Mouse (Mus musculus) limb, embryonic 14.5 days (tissue): ENCODE results near the gene Vps35l. TPM values are rescaled to one million over a fixed set of nuclear protein-coding genes. Genes with fewer than 3 reads are reported as not detected.

Experiments used
- ATAC-seq: fragments of 200-750 bp; cut with Nextera tagmentation; 2 replicates; pipeline ENCODE4 v1.8.0; 2017; ENCODE audit warnings: low read depth, moderate number of reproducible peaks, moderate TSS enrichment; ENCODE audit not compliant: low FRiP score
- DNase-seq: peaks from one replicate; pipeline ENCODE4 v3.0.0-alpha.2; 2015; ENCODE audit warnings: low spot score
- H3K27ac ChIP-seq: fragments of 300-500 bp; sonication (generic); replicated peaks from 2 replicates; pipeline ENCODE4 v1.5.1; 2014; ENCODE audit warnings: low read depth, mild to moderate bottlenecking, low read length, moderate library complexity, mixed read lengths
- H3K27me3 ChIP-seq: fragments of 300-500 bp; sonication (generic); 2 replicates; pipeline ENCODE4 v1.6.1; 2014; ENCODE audit warnings: low read length, mixed read lengths; ENCODE audit not compliant: control insufficient read depth, insufficient read depth
- H3K36me3 ChIP-seq: fragments of 300-500 bp; sonication (generic); 2 replicates; pipeline ENCODE4 v1.6.1; 2014; ENCODE audit warnings: mild to moderate bottlenecking, low read length, moderate library complexity, mixed read lengths; ENCODE audit not compliant: control insufficient read depth, insufficient read depth
- H3K4me1 ChIP-seq: fragments of 300-500 bp; sonication (generic); 2 replicates; pipeline ENCODE4 v1.6.1; 2014; ENCODE audit warnings: antibody characterized with exemption, low read length, mixed read lengths; ENCODE audit not compliant: control insufficient read depth, insufficient read depth
- H3K4me2 ChIP-seq: fragments of 300-500 bp; sonication (generic); replicated peaks from 2 replicates; pipeline ENCODE4 v1.6.1; 2014; ENCODE audit warnings: low read depth, mild to moderate bottlenecking, low read length, moderate library complexity; ENCODE audit not compliant: severe bottlenecking
- H3K4me3 ChIP-seq: fragments of 300-500 bp; sonication (generic); replicated peaks from 2 replicates; pipeline ENCODE4 v1.5.1; 2014; ENCODE audit warnings: low read length
- H3K9ac ChIP-seq: fragments of 300-500 bp; sonication (generic); 2 replicates; pipeline ENCODE4 v1.6.1; 2014; ENCODE audit warnings: mild to moderate bottlenecking, low read depth, low read length, moderate library complexity; ENCODE audit not compliant: severe bottlenecking
- H3K9me3 ChIP-seq: fragments of 300-500 bp; sonication (generic); 2 replicates; pipeline ENCODE4 v1.6.1; 2016; ENCODE audit warnings: low read length; ENCODE audit not compliant: control insufficient read depth
- POLR2A ChIP-seq: fragments of 200-500 bp; IDR thresholded peaks from 2 replicates; pipeline ENCODE4 v1.8.0; 2012; ENCODE audit warnings: inconsistent platforms, mild to moderate bottlenecking, moderate library complexity, borderline replicate concordance; ENCODE audit not compliant: insufficient read depth, insufficient read length; ENCODE audit errors: extremely low read depth
- WGBS: fragments of 180-500 bp; shearing (Covaris S2); extraction: QIAGEN DNeasy Blood & Tissue Kit; methylation state at CpG from one replicate; pipeline ENCODE4 v1.1.7; 2014; 5-methylcytosine and 5-hydroxymethylcytosine counted together
- polyA plus RNA-seq, 2 experiments: library from polyadenylated mRNA; depleted of rRNA in 1 of 2; stranded (reverse) in 1 of 2; unstranded in 1 of 2; fragments of >200 nt; fragmentation: Nextera tagmentation in 1 of 2; extraction: Ambion mirVana in 1 of 2; gene quantifications; 2 replicates each; pipeline versions ENCODE4 v1.2.1 to v1.2.3; 2012 to 2014

Vps35l gene
- polyA plus RNA-seq, 2 experiments = 48.8 to 67.1 TPM

DNA sequence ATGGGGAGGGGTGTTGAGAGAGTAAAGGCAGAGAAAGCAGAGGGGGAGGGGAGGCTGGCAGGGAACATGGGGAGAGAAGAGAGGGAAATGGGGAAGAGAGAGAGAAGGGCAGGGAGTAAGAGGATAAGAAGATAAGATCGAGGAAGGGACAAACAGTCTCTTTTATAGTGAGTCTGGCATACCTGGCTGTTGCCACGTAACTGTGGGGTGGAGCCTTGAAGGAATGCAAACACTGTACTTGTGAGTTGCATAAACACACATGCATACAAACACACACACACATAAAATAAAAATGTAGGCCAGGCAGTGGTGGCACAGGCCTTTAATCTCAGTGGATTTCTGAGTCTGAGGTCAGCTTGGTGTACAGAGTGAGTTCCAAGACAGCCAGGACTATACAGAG lies 32.8 kb upstream of the Vps35l start:
- ATAC-seq = no peak
- Histone ChIP-seq H3K27ac (no peak overlapping the region), H3K4me1 (peaks cover 5% of the 10 kb centered on the region; the same call in 1 of the 2 replicates), H3K36me3 (peaks cover 4% of the 10 kb centered on the region; the same call in 1 of the 2 replicates), H3K9ac (no peak overlapping the region), H3K27me3 (no peaks in the 10 kb centered on the region), H3K4me3 (no peak overlapping the region), H3K9me3 (no peaks in the 10 kb centered on the region), H3K4me2 (no peak overlapping the region)
- TF ChIP-seq POLR2A = no peak
- no peak for DNase-seq
- 71% methylated on average over 2 of the region's 2 CpGs for WGBS

DNA sequence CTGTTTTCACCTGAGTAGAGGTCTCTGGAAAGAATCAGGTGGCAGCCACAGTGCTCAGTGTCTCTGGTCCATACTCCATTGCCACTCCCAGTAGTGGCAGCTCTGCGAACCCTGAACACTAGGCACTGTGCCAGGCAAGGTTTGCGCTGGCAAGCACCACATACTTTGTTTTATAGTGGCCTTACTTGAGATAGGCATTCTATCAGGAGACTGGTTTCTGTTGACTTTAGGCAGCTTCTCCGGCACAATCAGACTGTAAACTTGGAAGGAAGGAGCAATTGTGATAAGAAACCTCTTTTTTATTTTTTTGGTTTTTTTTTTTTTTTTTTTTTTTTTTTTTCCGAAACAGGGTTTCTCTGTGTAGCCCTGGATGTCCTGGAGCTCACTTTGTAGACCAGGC lies 32.0 kb upstream of the Vps35l start:
- no peak for TF ChIP-seq POLR2A

DNA sequence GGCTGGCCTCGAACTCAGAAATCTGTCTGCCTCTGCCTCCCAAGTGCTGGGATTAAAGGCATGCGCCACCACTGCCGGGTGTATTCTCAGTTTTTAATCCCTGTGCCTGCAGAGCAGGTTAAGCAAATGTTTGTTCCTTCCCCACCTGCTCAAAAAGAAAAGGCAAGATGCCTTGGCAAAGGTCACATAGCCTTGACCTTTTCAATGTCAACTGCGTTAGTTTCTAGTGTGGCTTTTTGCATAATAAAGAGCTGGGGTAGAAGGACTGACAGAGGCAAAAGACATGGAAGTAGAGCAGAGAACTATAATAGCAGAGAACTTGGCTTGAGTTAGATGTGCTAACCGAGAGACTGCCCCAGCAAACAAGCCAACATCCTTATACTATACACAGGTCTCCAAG lies 29.2 kb upstream of the Vps35l start:
- no peak for TF ChIP-seq POLR2A
- H3K9ac ChIP-seq = no peak overlapping the region
- H3K4me2 ChIP-seq = no peak overlapping the region
- no peaks in the 10 kb centered on the region for H3K9me3 ChIP-seq
- no peak for DNase-seq
- no peak overlapping the region for H3K4me3 ChIP-seq
- no peaks in the 10 kb centered on the region for H3K27me3 ChIP-seq
- peaks cover 11% of the 10 kb centered on the region for H3K4me1 ChIP-seq
- H3K36me3 ChIP-seq = peaks cover 5% of the 10 kb centered on the region; the same call in 1 of the 2 replicates
- WGBS = 75% methylated on average over 5 of the region's 5 CpGs
- no peak overlapping the region for H3K27ac ChIP-seq
- ATAC-seq = no peak

More for the DNA sequence above, 32.0 kb upstream of the Vps35l start:
- Histone ChIP-seq H3K27ac (no peak overlapping the region), H3K27me3 (no peaks in the 10 kb centered on the region), H3K9ac (no peak overlapping the region), H3K36me3 (no peaks in the 10 kb centered on the region), H3K4me1 (peaks cover 7% of the 10 kb centered on the region), H3K4me2 (no peak overlapping the region), H3K9me3 (no peaks in the 10 kb centered on the region), H3K4me3 (no peak overlapping the region)
- WGBS = 79% methylated on average over 4 of the region's 4 CpGs
- ATAC-seq (no peak), DNase-seq (no peak)

DNA sequence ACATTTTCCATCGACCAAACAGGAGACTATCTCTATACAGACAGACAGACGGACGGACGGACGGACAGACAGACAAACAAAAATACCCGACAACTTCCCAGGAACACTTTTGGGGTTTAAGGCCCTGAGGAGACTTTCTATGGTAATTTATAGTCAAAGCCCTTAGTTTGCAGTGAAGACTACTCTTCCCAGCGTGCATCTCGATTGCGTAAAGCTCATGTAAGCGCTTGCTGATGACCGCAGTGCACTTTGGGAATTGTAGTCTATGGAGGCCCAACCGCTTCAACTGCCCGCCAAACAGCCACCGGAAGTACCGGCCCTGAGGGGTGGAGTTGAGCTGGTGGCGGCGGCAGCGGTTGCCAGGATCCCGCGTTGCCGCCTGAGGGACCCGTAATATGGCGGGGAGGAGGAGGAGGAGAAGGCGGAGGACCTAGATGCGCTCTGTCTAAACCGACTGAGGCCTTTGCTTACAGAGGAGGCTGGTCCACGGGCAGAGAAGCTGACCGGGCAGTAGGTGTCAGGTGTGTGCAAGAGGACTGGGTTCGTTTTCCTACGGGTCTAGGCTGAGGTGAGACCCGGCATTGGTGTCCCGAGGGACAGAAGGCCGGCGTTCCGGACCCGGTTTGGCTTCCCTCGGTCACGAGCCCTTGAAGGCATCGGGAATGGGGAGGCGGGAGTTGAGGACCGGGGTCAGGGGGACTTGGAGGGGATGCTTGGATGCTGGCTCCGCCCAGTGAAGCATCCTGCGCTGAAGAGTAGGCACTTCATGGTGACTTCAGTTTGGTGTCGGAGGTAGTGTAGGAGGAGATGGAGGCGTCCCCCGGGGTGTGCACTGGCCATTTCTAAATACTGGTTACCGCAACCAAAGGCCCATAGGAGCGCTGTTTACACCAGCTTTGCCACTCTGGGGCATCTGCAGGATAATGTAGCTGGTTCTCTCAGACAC lies 27.5 kb upstream of the Vps35l start, which contains the start of gene Ccp110:
Gene Ccp110, plus strand, starts transcription at position 325 of the 946 bp plus-strand sequence.
- ATAC-seq (peak; percentile 96), DNase-seq (peak; percentile 98)
- Histone ChIP-seq H3K9me3 (no peaks in the 10 kb centered on the region), H3K27me3 (no peaks in the 10 kb centered on the region), H3K9ac (peak within 1 kb of the TSS; percentile 72), H3K4me3 (peak within 1 kb of the TSS; percentile 84), H3K27ac (no peak within 1 kb of the TSS), H3K36me3 (peaks cover 5% of the 10 kb centered on the region; the same call in 1 of the 2 replicates), H3K4me1 (peaks cover 11% of the 10 kb centered on the region), H3K4me2 (peak within 1 kb of the TSS; percentile 58)
- WGBS = 2% methylated on average over 48 of the region's 48 CpGs
- 0 out of 2 replicates have a peak, but pooled peaks have one; percentile 14 for TF ChIP-seq POLR2A

DNA sequence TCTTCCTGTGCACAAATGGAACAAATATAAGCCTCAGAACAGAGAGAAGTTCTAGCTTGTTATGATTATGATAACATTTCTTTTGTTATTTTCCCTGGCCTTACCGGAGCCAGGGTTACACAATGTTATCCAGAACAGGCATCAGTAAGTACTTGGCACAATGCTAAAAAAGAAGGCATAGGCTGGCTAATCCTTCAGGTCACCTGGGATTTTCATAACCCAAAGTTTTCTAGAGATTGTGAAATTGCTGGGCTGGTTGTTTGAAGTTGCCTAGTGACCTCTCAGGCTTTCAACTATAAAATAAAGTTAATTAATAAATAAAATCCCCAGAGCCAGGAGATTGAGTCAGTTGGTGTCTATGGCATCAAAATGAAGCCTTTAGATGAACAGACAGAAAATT lies 25.2 kb upstream of the Vps35l start:
- H3K4me1 ChIP-seq = peaks cover 11% of the 10 kb centered on the region

More for the DNA sequence above, 25.2 kb upstream of the Vps35l start:
- Histone ChIP-seq H3K9ac (no peak overlapping the region), H3K36me3 (peaks cover 10% of the 10 kb centered on the region; the same call in 1 of the 2 replicates), H3K27ac (no peak overlapping the region), H3K4me3 (no peak overlapping the region), H3K4me2 (no peak overlapping the region), H3K27me3 (no peaks in the 10 kb centered on the region), H3K9me3 (no peaks in the 10 kb centered on the region)
- ATAC-seq (no peak), DNase-seq (no peak)
- 84% methylated on average over 1 of the region's 1 CpGs for WGBS
- no peak for TF ChIP-seq POLR2A
